Mouse (Mus musculus): ENCODE results near the gene Mfsd4a.

- TF ChIP-seq POLR2A (IDR thresholded peaks at IDR 0.05; ENCODE audit: extremely low read depth, insufficient read depth, low read length) (no peak), CTCF (IDR thresholded peaks at IDR 0.05; ENCODE audit: low read depth, low read length) (peak; percentile 40; the same call in 1 of the 2 replicates)
Observed at GRCm38 (mm10) chr1:132014800-132015199, 53.1 kb downstream of the Mfsd4a start.
